Mouse (Mus musculus) liver, embryonic 13.5 days (tissue): ENCODE results near the gene Map1lc3b. TPM values are rescaled to one million over a fixed set of nuclear protein-coding genes. Genes with fewer than 3 reads are reported as not detected.
"Not testable (repeated sequence)": the region's sequence is repeated elsewhere in the genome, so short reads cannot be mapped to it uniquely, and the experiment has no call there.

Experiments
- ATAC-seq: fragments of 200-750 bp; cut with Nextera tagmentation; 2 replicates; pipeline ENCODE4 v1.8.0; 2017; ENCODE audit warnings: low read depth, mild to moderate bottlenecking, moderate number of reproducible peaks, moderate library complexity
- DNase-seq: peaks from one replicate; pipeline ENCODE4 v3.0.0; 2022
- H3K27ac ChIP-seq: fragments of 300-500 bp; sonication (generic); 2 replicates; pipeline ENCODE4 v1.5.1; 2015; ENCODE audit warnings: moderate library complexity, mild to moderate bottlenecking, inconsistent platforms
- H3K27me3 ChIP-seq: fragments of 300-500 bp; sonication (generic); 2 replicates; pipeline ENCODE4 v1.6.1; 2015; ENCODE audit warnings: mild to moderate bottlenecking, inconsistent platforms
- H3K36me3 ChIP-seq: fragments of 300-500 bp; sonication (generic); 2 replicates; pipeline ENCODE4 v1.6.1; 2015; ENCODE audit warnings: mild to moderate bottlenecking, inconsistent platforms
- H3K4me1 ChIP-seq: fragments of 300-500 bp; sonication (generic); replicated peaks from 2 replicates; pipeline ENCODE4 v1.6.1; 2015; ENCODE audit warnings: inconsistent platforms
- H3K4me2 ChIP-seq: fragments of 300-500 bp; sonication (generic); 2 replicates; pipeline ENCODE4 v1.6.1; 2015; ENCODE audit warnings: inconsistent platforms, mild to moderate bottlenecking, moderate library complexity
- H3K4me3 ChIP-seq: fragments of 300-500 bp; sonication (generic); replicated peaks from 2 replicates; pipeline ENCODE4 v1.5.1; 2015; ENCODE audit warnings: mild to moderate bottlenecking, inconsistent platforms
- H3K9ac ChIP-seq: fragments of 300-500 bp; sonication (generic); 2 replicates; pipeline ENCODE4 v1.6.1; 2015; ENCODE audit warnings: mild to moderate bottlenecking, inconsistent platforms
- H3K9me3 ChIP-seq: fragments of 300-500 bp; sonication (generic); replicated peaks from 2 replicates; pipeline ENCODE4 v1.6.1; 2016; ENCODE audit warnings: inconsistent platforms
- WGBS: fragments of 180-500 bp; shearing (Covaris S2); methylation state at CpG from one replicate; pipeline ENCODE4 v1.1.7; 2015; ENCODE audit not compliant: insufficient replicate concordance; 5-methylcytosine and 5-hydroxymethylcytosine counted together
- polyA plus RNA-seq: library from polyadenylated mRNA; unstranded; fragments of >200 nt; fragmentation: Nextera tagmentation; extraction: Ambion mirVana; gene quantifications from 2 replicates; pipeline ENCODE4 v1.2.1, GENCODE M21; 2015

The Map1lc3b gene
- polyA plus RNA-seq, 1 experiment from 2014 or later = 135 TPM

- Histone ChIP-seq H3K4me1 (peaks cover 60% of the 10 kb centered on the region), H3K27me3 (no peaks in the 10 kb centered on the region), H3K4me3 (peak overlapping the region; percentile 99), H3K9ac (peak overlapping the region; percentile 96), H3K27ac (peak overlapping the region; percentile 97), H3K4me2 (peak overlapping the region; percentile 87), H3K9me3 (no peaks in the 10 kb centered on the region), H3K36me3 (peaks cover 39% of the 10 kb centered on the region)
- peak; percentile 51 for DNase-seq
- 15% methylated on average over 20 of the region's 20 CpGs for WGBS
- peak; percentile 9 for ATAC-seq
Observed at GRCm38 (mm10) chr8:121591178-121592066, 1.3 kb downstream of the Map1lc3b start.

GRCm38 (mm10) chr8:121593293-121593692 is 3.1 kb downstream of the Map1lc3b start:
- H3K27ac ChIP-seq = no peak overlapping the region
- WGBS = 88% methylated on average over 5 of the region's 5 CpGs
- H3K4me2 ChIP-seq = no peak overlapping the region
- H3K27me3 ChIP-seq = no peaks in the 10 kb centered on the region
- DNase-seq (no peak), ATAC-seq (no peak)
- H3K4me1 ChIP-seq = peaks cover 42% of the 10 kb centered on the region
- H3K9me3 ChIP-seq = no peaks in the 10 kb centered on the region
- H3K9ac ChIP-seq = no peak overlapping the region
- H3K36me3 ChIP-seq = peaks cover 54% of the 10 kb centered on the region
- H3K4me3 ChIP-seq = no peak overlapping the region

GRCm38 (mm10) chr8:121593983-121594382 is 3.8 kb downstream of the Map1lc3b start:
- H3K27me3 ChIP-seq = no peaks in the 10 kb centered on the region
- H3K4me1 ChIP-seq = peaks cover 35% of the 10 kb centered on the region
- ATAC-seq (no peak), DNase-seq (no peak)
- WGBS = 72% methylated on average over 9 of the region's 9 CpGs
- peaks cover 57% of the 10 kb centered on the region for H3K36me3 ChIP-seq
- H3K4me2 ChIP-seq = no peak overlapping the region
- no peak overlapping the region for H3K27ac ChIP-seq
- no peak overlapping the region for H3K4me3 ChIP-seq
- no peaks in the 10 kb centered on the region for H3K9me3 ChIP-seq
- H3K9ac ChIP-seq = no peak overlapping the region

DNA sequence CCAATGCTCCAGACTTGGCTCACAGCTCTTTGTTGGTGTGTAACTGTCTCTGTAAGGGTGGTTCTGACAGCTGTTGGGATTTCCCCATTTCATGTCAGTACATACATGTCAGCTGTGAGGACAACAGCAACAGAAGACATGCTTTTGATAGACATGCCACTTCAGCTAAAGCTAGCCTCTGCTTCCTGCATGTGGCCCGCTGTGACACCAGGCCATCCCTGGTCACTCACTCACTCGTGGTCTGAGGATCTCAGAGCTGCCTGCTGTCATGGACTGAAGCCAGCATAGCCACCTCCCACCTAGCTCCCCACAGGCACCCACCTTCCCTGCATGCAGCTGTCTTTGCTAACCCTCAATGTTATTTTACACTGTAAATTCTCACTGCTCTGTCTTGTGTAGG is 7.3 kb downstream of the Map1lc3b start:
- not testable (repeated sequence) for H3K27me3 ChIP-seq, H3K9ac ChIP-seq, ATAC-seq, H3K4me1 ChIP-seq, DNase-seq, H3K4me2 ChIP-seq, H3K27ac ChIP-seq, H3K4me3 ChIP-seq, H3K9me3 ChIP-seq
- peaks cover 77% of the 10 kb centered on the region for H3K36me3 ChIP-seq
- 77% methylated on average over 2 of the region's 2 CpGs for WGBS

- H3K36me3 ChIP-seq = peaks cover 72% of the 10 kb centered on the region
- ATAC-seq (no peak), DNase-seq (no peak)
- H3K9me3 ChIP-seq = no peaks in the 10 kb centered on the region
- no peak overlapping the region for H3K4me3 ChIP-seq
- H3K9ac ChIP-seq = no peak overlapping the region
- no peak overlapping the region for H3K27ac ChIP-seq
- no peaks in the 10 kb centered on the region for H3K27me3 ChIP-seq
- H3K4me2 ChIP-seq = no peak overlapping the region
- 78% methylated on average over 7 of the region's 7 CpGs for WGBS
- H3K4me1 ChIP-seq = peaks cover 3% of the 10 kb centered on the region; the same call in 1 of the 2 replicates
Observed at GRCm38 (mm10) chr8:121598190-121598589, 8.0 kb downstream of the Map1lc3b start.

GRCm38 (mm10) chr8:121598892-121599291 is 8.7 kb downstream of the Map1lc3b start:
- no peaks in the 10 kb centered on the region for H3K9me3 ChIP-seq
- H3K4me1 ChIP-seq = peaks cover 3% of the 10 kb centered on the region; the same call in 1 of the 2 replicates
- no peak overlapping the region for H3K4me2 ChIP-seq
- H3K27me3 ChIP-seq = no peaks in the 10 kb centered on the region
- no peak overlapping the region for H3K9ac ChIP-seq
- H3K27ac ChIP-seq = no peak overlapping the region
- WGBS = 32% methylated on average over 7 of the region's 7 CpGs
- ATAC-seq (peak; percentile 68), DNase-seq (peak; percentile 64)
- H3K4me3 ChIP-seq = no peak overlapping the region
- H3K36me3 ChIP-seq = peaks cover 69% of the 10 kb centered on the region

DNA sequence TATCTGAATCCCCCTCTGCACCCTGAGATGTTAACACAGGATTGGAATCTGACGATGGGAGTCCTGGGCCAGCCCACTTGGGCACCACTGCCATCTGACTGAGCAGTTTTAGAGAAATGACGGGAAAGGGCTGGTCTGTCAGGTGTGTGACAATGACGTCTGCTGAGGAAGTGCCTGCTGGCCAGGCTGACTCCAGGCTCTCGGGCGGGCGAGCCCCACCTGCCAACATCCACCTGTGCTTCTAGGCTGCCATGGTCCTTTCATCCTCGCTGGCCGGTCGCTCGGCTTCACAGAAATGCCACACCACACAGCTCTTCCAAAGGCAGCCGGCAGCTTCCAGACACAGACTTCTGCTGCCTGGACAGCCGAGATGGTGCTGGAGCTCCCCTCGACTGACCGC is 9.7 kb downstream of the Map1lc3b start:
- ATAC-seq (no peak), DNase-seq (no peak)
- 76% methylated on average over 14 of the region's 14 CpGs for WGBS
- Histone ChIP-seq H3K36me3 (peaks cover 68% of the 10 kb centered on the region), H3K4me3 (no peak overlapping the region), H3K4me2 (no peak overlapping the region), H3K27me3 (no peaks in the 10 kb centered on the region), H3K27ac (no peak overlapping the region), H3K4me1 (no peaks in the 10 kb centered on the region), H3K9ac (no peak overlapping the region), H3K9me3 (no peaks in the 10 kb centered on the region)

DNA sequence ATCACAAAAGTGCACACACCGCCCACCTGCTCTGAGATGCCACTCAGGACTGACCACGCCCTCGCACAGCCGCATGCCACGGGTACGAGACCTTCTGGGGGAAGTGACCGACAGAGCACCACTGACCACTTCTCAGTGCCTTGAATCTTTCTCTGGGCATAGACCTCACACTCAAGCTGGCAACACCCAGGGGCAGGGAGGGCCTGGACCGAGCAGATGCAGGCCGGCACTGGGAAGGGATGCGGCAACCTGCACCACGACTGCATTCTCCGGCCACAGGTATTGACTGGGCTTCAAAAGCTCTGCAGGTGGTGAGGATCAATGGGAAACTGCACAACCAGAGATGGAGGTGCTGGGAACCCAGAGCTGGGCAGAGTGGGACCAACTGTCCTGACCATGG is 12.2 kb downstream of the Map1lc3b start:
- Histone ChIP-seq H3K9me3 (no peaks in the 10 kb centered on the region), H3K4me1 (no peaks in the 10 kb centered on the region), H3K27me3 (no peaks in the 10 kb centered on the region), H3K9ac (no peak overlapping the region), H3K27ac (no peak overlapping the region), H3K4me2 (no peak overlapping the region), H3K36me3 (peaks cover 51% of the 10 kb centered on the region), H3K4me3 (no peak overlapping the region)
- WGBS = 87% methylated on average over 12 of the region's 12 CpGs
- DNase-seq = no peak
- ATAC-seq = no peak

DNA sequence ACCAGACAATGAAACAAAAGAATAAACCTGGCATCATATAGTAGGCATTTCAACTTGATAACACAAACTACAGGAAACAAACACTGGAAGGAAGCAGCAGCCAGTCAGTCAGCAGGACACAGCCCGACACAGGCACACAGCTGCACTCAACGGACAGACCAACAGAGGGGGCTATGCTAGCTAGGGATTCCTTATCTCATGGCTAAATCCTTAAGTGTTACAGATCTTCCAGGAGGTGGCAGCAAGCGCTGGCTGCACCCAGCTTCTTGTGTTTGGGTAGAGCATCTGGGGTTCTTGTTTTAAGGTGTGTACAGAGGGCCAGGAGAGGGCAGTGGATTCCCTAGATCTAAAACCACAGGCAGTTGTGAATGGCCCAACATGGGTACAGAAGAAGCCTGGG is 12.7 kb downstream of the Map1lc3b start:
- Histone ChIP-seq H3K4me1 (no peaks in the 10 kb centered on the region), H3K36me3 (peaks cover 47% of the 10 kb centered on the region), H3K9ac (no peak overlapping the region), H3K4me3 (no peak overlapping the region), H3K27me3 (no peaks in the 10 kb centered on the region), H3K4me2 (no peak overlapping the region), H3K9me3 (no peaks in the 10 kb centered on the region), H3K27ac (no peak overlapping the region)
- peak; percentile 30; the same call in 1 of the 2 replicates for ATAC-seq
- DNase-seq = peak; percentile 33
- 12% methylated on average over 3 of the region's 3 CpGs for WGBS

DNA sequence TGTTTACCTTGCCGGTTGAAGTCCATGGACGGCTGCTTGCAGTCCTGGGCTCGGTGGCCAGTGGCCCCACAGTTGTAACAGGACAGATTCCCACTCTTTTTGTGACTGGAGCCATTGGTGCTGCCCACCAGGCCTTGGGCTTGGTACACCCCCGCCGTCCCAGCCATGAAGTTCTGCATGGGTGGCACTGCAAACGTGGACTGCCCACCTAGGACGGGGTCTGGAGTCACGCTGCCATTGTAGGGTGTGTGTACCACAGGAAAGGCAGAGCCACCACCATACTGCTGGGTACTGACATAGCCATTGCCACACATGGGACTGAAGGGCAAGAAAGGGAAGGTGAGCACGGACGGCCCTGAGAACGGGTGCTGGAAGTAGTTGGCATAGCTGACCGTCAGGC is 13.6 kb downstream of the Map1lc3b start:
- no peak overlapping the region for H3K4me2 ChIP-seq
- no peak overlapping the region for H3K9ac ChIP-seq
- H3K9me3 ChIP-seq = no peaks in the 10 kb centered on the region
- H3K36me3 ChIP-seq = peaks cover 41% of the 10 kb centered on the region
- 83% methylated on average over 12 of the region's 12 CpGs for WGBS
- H3K4me3 ChIP-seq = no peak overlapping the region
- no peak overlapping the region for H3K27ac ChIP-seq
- no peak for ATAC-seq
- H3K27me3 ChIP-seq = no peaks in the 10 kb centered on the region
- H3K4me1 ChIP-seq = no peaks in the 10 kb centered on the region
- DNase-seq = no peak

GRCm38 (mm10) chr8:121607661-121608060 is 17.5 kb downstream of the Map1lc3b start:
- Histone ChIP-seq H3K27me3 (no peaks in the 10 kb centered on the region), H3K4me2 (no peak overlapping the region), H3K27ac (no peak overlapping the region), H3K4me1 (no peaks in the 10 kb centered on the region), H3K9ac (no peak overlapping the region), H3K4me3 (no peak overlapping the region), H3K9me3 (no peaks in the 10 kb centered on the region), H3K36me3 (peaks cover 18% of the 10 kb centered on the region)
- WGBS = 70% methylated on average over 5 of the region's 5 CpGs
- DNase-seq (no peak), ATAC-seq (no peak)

DNA sequence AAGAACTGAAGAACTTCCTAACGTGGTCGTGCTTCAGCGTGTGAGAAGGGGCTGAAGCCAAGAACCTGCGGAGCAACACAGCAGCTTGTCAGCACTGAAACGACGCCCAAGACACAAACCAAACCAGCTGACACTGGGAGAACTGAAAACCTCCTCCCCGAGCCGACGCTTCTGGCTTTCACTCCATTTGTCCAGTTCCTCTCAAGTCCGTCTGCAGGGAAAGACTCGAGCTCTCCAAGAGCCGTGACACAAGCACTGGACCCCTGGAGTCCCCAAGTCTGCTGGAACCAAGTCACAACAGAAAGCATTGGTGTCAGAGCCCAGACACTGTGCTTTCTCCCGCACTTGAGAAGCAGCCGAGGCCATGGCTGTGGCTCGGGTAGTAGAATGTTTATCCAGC is 19.1 kb downstream of the Map1lc3b start:
- DNase-seq (no peak), ATAC-seq (no peak)
- 85% methylated on average over 15 of the region's 15 CpGs for WGBS
- H3K27me3 ChIP-seq = no peaks in the 10 kb centered on the region
- H3K27ac ChIP-seq = no peak overlapping the region
- H3K36me3 ChIP-seq = peaks cover 11% of the 10 kb centered on the region
- no peak overlapping the region for H3K4me3 ChIP-seq
- no peak overlapping the region for H3K9ac ChIP-seq
- no peaks in the 10 kb centered on the region for H3K4me1 ChIP-seq
- no peaks in the 10 kb centered on the region for H3K9me3 ChIP-seq
- H3K4me2 ChIP-seq = no peak overlapping the region
